Mouse (Mus musculus): ENCODE measurements around the gene Gpr83. TPM values are rescaled to one million over a fixed set of nuclear protein-coding genes. Genes with fewer than 3 reads are reported as not detected.

The Gpr83 gene
- polyA plus RNA-seq, 2 experiments = not detected

DNA sequence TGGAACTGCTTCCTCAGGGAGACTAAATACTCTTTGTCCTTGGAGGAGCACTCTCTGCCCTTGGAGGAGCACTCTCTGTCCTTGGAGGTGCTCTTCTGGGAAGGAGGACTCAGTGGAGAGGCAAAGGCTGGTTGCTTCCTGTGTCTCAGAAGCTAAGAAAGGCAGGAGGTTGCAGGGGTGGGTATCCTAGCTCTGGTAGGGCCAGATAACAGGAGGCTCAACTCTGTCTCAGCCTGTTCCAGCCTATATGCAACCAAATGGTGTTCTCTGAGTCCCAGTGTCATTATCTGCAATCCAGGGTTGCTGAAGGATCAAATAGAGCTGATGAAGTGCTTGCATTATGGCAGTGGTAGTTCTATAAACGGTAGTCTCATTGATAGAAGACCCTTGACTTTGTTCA lies 25.9 kb downstream of the Gpr83 start:
- no peaks in the 10 kb centered on the region for H3K9me3 ChIP-seq (ENCODE audit: control insufficient read depth, low read length)
- ATAC-seq (ENCODE audit: insufficient read depth) (peak; percentile 71), DNase-seq (ENCODE audit: low read depth in 3 of 3, low spot score in 3 of 3) (peak in 2 of 3 experiments; percentile 12)
- no peaks in the 10 kb centered on the region for H3K27me3 ChIP-seq (ENCODE audit: control insufficient read depth, insufficient read depth, low read length)
- H3K4me3 ChIP-seq (ENCODE audit: insufficient read depth in 1 of 2, low read depth in 2 of 2, low read length in 2 of 2) = no peak overlapping the region
- H3K4me1 ChIP-seq (replicated peaks; ENCODE audit: control insufficient read depth in 2 of 2, insufficient read depth in 2 of 2, low read length in 1 of 2) = peaks cover 0 to 4% of the 10 kb centered on the region in 2 experiments; a peak in 1 of 4 replicates
- no peaks in the 10 kb centered on the region for H3K36me3 ChIP-seq (replicated peaks; ENCODE audit: control insufficient read depth, insufficient read depth, low read depth)
- WGBS (ENCODE audit: insufficient replicate concordance) = 24% methylated on average over 1 of the region's 1 CpGs
- H3K9ac ChIP-seq (replicated peaks) = no peak overlapping the region
- H3K4me2 ChIP-seq (ENCODE audit: low read depth) = no peak overlapping the region
- TF ChIP-seq CTCF (IDR thresholded peaks at IDR 0.05; ENCODE audit: low read depth) (no peak), EP300 (IDR thresholded peaks at IDR 0.05; ENCODE audit: low read depth) (peak; percentile 27; the same call in 1 of the 2 replicates)
- H3K27ac ChIP-seq = no peak overlapping the region

GRCm38 (mm10) chr9:14887787-14888382 lies 27.9 kb downstream of the Gpr83 start:
- TF ChIP-seq EP300 (IDR thresholded peaks at IDR 0.05; ENCODE audit: low read depth) (no peak), CTCF (IDR thresholded peaks at IDR 0.05; ENCODE audit: low read depth) (no peak)
- Histone ChIP-seq H3K4me1 (replicated peaks; ENCODE audit: control insufficient read depth in 2 of 2, insufficient read depth in 2 of 2, low read length in 1 of 2) (peaks cover 0 to 4% of the 10 kb centered on the region in 2 experiments; a peak in 1 of 4 replicates), H3K27ac (no peak overlapping the region), H3K4me3 (ENCODE audit: insufficient read depth in 1 of 2, low read depth in 2 of 2, low read length in 2 of 2) (no peak overlapping the region), H3K36me3 (replicated peaks; ENCODE audit: control insufficient read depth, insufficient read depth, low read depth) (no peaks in the 10 kb centered on the region), H3K4me2 (ENCODE audit: low read depth) (no peak overlapping the region), H3K27me3 (ENCODE audit: control insufficient read depth, insufficient read depth, low read length) (no peaks in the 10 kb centered on the region), H3K9ac (replicated peaks) (no peak overlapping the region), H3K9me3 (ENCODE audit: control insufficient read depth, low read length) (no peaks in the 10 kb centered on the region)
- WGBS (ENCODE audit: insufficient replicate concordance) = 58% methylated on average over 6 of the region's 6 CpGs
- DNase-seq (ENCODE audit: low read depth in 3 of 3, low spot score in 3 of 3) (no peak), ATAC-seq (ENCODE audit: insufficient read depth) (no peak; the same call in 1 of the 2 replicates)

DNA sequence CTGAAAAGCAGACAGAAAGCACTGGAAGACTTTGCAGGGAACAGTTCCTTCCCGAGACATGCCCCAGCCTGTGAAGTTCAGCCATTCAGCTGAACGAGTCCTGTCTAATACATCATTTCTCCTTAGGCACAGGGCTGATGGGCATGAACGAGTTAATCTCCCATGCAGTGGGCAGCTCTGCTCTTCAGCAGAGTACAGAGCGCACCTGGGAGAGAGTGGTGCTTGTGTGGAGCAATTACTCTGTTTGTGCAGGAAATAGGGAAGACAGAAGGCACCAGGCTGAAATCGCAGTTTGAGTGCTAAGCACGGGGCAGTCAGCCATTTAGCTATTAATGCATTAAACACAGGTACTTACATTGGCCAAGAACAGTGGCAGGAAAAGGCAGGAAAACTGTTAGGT lies 28.7 kb downstream of the Gpr83 start:
- DNase-seq (ENCODE audit: low read depth in 3 of 3, low spot score in 3 of 3) (no peak), ATAC-seq (ENCODE audit: insufficient read depth) (no peak)
- no peak overlapping the region for H3K4me2 ChIP-seq (ENCODE audit: low read depth)
- no peaks in the 10 kb centered on the region for H3K36me3 ChIP-seq (replicated peaks; ENCODE audit: control insufficient read depth, insufficient read depth, low read depth)
- H3K4me1 ChIP-seq (replicated peaks; ENCODE audit: control insufficient read depth in 2 of 2, insufficient read depth in 2 of 2, low read length in 1 of 2) = peaks cover 0 to 9% of the 10 kb centered on the region in 2 experiments; a peak in 1 of 4 replicates
- no peak overlapping the region for H3K9ac ChIP-seq (replicated peaks)
- TF ChIP-seq EP300 (IDR thresholded peaks at IDR 0.05; ENCODE audit: low read depth) (no peak), CTCF (IDR thresholded peaks at IDR 0.05; ENCODE audit: low read depth) (no peak)
- H3K27ac ChIP-seq = no peak overlapping the region
- H3K27me3 ChIP-seq (ENCODE audit: control insufficient read depth, insufficient read depth, low read length) = no peaks in the 10 kb centered on the region
- H3K9me3 ChIP-seq (ENCODE audit: control insufficient read depth, low read length) = no peaks in the 10 kb centered on the region
- 64% methylated on average over 6 of the region's 6 CpGs for WGBS (ENCODE audit: insufficient replicate concordance)
- H3K4me3 ChIP-seq (ENCODE audit: insufficient read depth in 1 of 2, low read depth in 2 of 2, low read length in 2 of 2) = no peak overlapping the region

GRCm38 (mm10) chr9:14890699-14891098 lies 30.7 kb downstream of the Gpr83 start:
- WGBS (ENCODE audit: insufficient replicate concordance) = 80% methylated on average over 3 of the region's 3 CpGs
- ATAC-seq (ENCODE audit: insufficient read depth) (no peak), DNase-seq (ENCODE audit: low read depth in 3 of 3, low spot score in 3 of 3) (no peak)
- H3K27me3 ChIP-seq (ENCODE audit: control insufficient read depth, insufficient read depth, low read length) = no peaks in the 10 kb centered on the region
- H3K9me3 ChIP-seq (ENCODE audit: control insufficient read depth, low read length) = no peaks in the 10 kb centered on the region
- H3K27ac ChIP-seq = no peak overlapping the region
- TF ChIP-seq EP300 (IDR thresholded peaks at IDR 0.05; ENCODE audit: low read depth) (no peak), CTCF (IDR thresholded peaks at IDR 0.05; ENCODE audit: low read depth) (no peak)
- no peaks in the 10 kb centered on the region for H3K36me3 ChIP-seq (replicated peaks; ENCODE audit: control insufficient read depth, insufficient read depth, low read depth)
- H3K4me3 ChIP-seq (ENCODE audit: insufficient read depth in 1 of 2, low read depth in 2 of 2, low read length in 2 of 2) = no peak overlapping the region
- H3K4me1 ChIP-seq (replicated peaks; ENCODE audit: control insufficient read depth in 2 of 2, insufficient read depth in 2 of 2, low read length in 1 of 2) = peaks cover 0 to 7% of the 10 kb centered on the region in 2 experiments; a peak in 1 of 4 replicates
- no peak overlapping the region for H3K9ac ChIP-seq (replicated peaks)
- H3K4me2 ChIP-seq (ENCODE audit: low read depth) = no peak overlapping the region

DNA sequence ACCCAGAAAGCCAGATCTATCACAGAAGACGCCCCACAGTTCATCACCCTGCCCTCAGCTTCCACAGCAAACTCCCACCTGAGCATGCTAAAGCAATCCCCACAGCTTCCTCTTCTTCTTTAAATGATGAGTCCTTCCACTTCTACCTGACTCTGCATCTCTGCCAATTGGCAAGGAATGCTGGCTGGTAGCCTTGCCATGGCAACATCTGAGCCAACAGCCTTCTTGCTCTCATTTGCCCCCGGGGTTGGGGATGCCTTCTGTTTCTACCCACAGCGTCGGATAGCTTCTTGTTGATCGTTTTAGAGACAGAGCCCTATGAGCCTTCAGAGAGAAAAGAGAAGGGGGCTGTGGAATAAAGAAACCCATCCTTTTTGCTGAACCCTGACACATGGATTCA lies 31.9 kb downstream of the Gpr83 start:
- Histone ChIP-seq H3K9ac (replicated peaks) (no peak overlapping the region), H3K4me1 (replicated peaks; ENCODE audit: control insufficient read depth in 2 of 2, insufficient read depth in 2 of 2, low read length in 1 of 2) (peaks cover 0 to 6% of the 10 kb centered on the region in 2 experiments; a peak in 1 of 4 replicates), H3K27me3 (ENCODE audit: control insufficient read depth, insufficient read depth, low read length) (no peaks in the 10 kb centered on the region), H3K36me3 (replicated peaks; ENCODE audit: control insufficient read depth, insufficient read depth, low read depth) (no peaks in the 10 kb centered on the region), H3K9me3 (ENCODE audit: control insufficient read depth, low read length) (no peaks in the 10 kb centered on the region), H3K4me3 (ENCODE audit: insufficient read depth in 1 of 2, low read depth in 2 of 2, low read length in 2 of 2) (no peak overlapping the region), H3K27ac (no peak overlapping the region), H3K4me2 (ENCODE audit: low read depth) (no peak overlapping the region)
- no peak for TF ChIP-seq CTCF (IDR thresholded peaks at IDR 0.05; ENCODE audit: low read depth)
- no peak for TF ChIP-seq EP300 (IDR thresholded peaks at IDR 0.05; ENCODE audit: low read depth)
- 61% methylated on average over 5 of the region's 5 CpGs for WGBS (ENCODE audit: insufficient replicate concordance)
- ATAC-seq (ENCODE audit: insufficient read depth) (no peak), DNase-seq (ENCODE audit: low read depth in 3 of 3, low spot score in 3 of 3) (no peak)
